Mouse (Mus musculus): ENCODE measurements around the gene Zdhhc6. TPM values are rescaled to one million over a fixed set of nuclear protein-coding genes. Genes with fewer than 3 reads are reported as not detected.

Gene Zdhhc6
- total RNA-seq, 2 experiments from 2014 or later: 19.1 to 19.3 TPM

DNA sequence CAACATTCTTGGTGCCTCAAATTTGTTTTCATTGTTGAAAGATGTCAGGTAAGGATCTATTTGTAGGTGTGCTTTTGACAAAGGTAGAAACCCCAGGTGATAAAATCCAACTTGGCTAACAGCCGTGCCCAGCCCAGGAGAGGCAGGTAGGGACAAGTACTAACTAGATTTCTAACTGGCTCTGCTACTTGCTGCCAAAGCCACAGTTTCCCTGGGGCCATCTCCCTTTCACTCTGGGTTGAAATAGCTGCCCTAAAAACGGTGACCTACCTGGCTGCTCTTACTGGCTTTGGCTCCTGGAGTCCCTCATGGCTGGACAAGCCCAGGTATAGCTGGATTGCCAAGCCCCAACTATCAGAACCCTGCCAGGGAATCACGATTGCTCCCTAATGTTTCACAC is 49.0 kb downstream of the Zdhhc6 start:
- intact Hi-C loops (cut with DNase I): no loop called here
- no peak for DNase-seq (ENCODE audit: low spot score)

DNA sequence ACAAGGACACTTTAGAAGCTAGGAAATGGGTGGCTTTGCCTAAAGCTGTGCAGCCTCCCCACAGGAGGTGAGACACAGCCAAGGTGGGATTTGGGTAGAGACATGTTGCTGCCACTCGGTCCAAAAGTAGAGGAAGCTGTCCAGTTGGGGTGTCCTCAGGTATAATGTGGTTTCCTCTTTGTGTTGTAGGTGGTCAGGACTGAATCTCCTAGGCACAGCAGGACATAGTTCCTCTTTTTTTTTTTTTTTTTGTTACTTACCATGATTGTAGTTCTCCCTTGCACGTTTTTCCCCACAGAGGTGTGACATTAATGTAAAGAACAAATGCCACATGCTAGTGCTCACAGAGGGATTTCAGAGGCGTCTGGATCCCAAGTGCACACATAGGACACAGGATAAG is 50.6 kb downstream of the Zdhhc6 start:
- no peak for DNase-seq (ENCODE audit: low spot score)
- intact Hi-C loops (cut with DNase I): no loop called here

DNA sequence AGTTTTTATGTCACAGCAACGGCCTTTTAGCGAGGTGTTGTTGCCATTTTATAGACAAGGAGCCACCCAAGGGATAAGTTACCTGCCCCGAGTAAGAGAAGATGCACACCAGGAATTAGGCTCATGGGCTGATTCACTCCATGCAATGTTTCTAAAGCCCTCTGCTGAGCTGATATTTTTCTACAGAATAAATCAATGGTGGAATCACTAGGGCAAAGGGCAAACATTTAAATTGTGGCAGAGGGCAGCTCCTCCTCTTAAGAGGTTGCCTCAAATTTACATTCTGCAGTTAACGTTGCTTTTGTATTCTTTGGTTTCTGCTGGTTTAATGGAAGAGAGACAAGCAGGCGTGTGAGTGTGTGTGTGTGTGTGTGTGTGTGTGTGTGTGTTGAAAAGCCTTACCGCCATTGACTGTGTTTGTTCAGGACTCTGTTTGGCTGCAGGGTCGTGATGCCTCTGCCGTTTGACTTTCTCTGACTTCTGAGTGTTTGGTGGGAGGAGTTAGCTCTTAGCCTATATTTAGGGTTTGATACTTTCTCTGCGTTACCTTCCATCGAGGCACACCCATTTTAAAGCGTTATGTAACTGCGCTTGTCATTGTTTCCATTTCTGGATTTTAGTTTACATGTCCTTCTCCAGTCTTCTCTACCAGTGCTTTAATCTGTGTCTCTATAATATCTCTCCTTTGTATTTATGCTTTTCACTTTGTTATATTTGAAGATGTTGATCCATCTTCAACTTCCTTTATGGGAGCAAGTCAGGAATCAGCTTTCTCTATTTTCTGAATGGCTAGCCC is 55.2 kb downstream of the Zdhhc6 start:
- DNase-seq (ENCODE audit: low spot score): no peak
- intact Hi-C loops (cut with DNase I): no loop called here

DNA sequence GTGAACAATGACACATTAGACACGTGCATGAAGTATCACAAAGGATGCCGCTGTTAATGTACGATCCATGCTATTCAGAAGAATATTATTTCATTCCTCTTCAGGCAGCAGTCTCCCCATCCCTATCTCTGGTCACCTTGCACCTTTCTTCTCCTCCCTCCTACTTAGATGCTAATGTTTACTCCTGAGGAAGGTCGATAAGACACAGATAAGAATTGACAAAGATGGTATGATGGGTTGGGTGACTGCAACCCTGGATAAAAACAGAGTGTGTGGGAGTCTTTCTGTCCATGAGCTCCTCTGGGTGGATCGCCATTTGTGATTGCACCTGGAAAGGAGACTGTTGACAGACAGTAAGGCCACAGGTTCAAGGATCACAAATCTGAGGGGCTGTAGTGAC is 57.3 kb downstream of the Zdhhc6 start:
- DNase-seq (ENCODE audit: low spot score): no peak
- intact Hi-C loops (cut with DNase I): no loop called here

DNA sequence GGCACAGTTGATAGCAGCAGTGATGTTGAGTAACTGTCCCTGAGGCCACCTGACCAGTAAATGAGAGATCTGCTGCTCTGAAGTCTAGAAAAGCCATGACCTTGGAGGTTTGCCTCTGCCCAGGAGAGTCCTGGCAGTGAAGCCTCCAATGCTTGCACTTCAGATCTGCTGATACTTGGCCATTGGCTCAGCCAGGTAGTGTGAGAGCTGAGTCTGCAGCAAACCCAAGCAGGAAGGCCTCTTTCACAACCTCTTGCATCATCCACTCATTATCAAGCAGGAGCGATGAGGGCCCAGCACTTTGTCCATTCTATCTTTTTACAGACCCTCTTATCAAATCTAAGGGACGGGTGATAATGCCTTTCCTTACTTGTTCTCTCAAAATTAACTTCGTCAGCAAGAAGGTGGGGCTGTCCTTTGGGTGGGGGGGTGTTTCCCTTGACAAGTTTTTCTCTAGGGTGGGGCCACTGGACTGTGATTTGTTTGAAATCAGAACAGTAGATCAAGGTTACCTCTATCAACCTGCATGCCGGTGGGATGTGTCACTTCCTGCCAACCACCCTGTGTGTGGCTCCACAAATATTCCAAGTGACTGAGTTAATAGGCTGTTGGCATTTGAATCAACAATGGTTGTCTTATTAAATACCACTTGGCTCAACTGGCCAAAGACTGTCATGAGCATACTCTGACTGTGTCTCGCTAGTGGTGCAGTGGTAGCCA is 58.0 kb downstream of the Zdhhc6 start:
- intact Hi-C loops (cut with DNase I): no loop called here
- no peak for DNase-seq (ENCODE audit: low spot score)

DNA sequence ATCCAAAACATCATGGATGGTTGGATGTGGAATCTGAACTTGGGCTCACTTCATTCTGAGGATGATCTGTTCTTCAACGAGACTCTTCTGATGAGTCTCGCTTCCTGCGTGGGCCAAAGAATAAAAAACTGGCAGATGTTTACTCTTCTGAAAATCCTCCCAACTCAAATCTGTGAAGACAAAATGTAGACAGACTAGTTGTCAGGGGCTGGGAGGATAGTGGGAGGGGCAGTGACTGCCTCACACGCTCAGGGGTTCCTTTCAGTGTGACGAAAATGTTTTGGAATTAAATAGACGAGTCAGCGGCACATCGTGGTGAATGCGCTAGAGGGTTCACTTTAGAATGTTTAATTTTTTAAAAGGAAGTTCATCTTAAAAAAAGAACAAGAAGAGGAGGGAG is 59.7 kb downstream of the Zdhhc6 start:
- no peak for DNase-seq (ENCODE audit: low spot score)
- intact Hi-C loops (cut with DNase I): no loop called here

DNA sequence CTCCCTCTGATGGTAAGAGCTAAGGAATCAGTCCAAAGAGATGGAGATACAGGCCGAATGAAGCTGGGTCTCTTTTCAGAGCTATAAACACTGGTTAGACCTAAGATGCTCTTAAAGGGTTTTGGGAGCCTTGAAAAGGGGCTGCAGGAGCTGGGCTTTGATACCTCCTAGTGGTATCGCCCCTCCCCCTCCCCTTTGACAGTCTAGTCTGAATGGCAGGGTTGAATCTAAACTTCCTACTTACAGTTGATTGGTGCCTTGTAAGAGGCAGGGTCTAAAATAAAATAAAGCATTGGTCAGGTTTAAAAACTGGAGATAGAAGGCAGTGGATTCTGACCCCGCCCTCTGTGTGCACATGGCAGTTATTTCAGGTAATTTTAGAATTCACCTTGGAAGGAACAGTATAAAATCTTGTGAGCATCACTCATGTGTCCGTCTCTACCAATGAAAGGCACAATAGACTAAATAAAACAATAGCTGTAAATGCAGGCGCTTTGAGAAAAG is 61.3 kb downstream of the Zdhhc6 start:
- intact Hi-C loops (cut with DNase I): no loop called here
- DNase-seq (ENCODE audit: low spot score): no peak

DNA sequence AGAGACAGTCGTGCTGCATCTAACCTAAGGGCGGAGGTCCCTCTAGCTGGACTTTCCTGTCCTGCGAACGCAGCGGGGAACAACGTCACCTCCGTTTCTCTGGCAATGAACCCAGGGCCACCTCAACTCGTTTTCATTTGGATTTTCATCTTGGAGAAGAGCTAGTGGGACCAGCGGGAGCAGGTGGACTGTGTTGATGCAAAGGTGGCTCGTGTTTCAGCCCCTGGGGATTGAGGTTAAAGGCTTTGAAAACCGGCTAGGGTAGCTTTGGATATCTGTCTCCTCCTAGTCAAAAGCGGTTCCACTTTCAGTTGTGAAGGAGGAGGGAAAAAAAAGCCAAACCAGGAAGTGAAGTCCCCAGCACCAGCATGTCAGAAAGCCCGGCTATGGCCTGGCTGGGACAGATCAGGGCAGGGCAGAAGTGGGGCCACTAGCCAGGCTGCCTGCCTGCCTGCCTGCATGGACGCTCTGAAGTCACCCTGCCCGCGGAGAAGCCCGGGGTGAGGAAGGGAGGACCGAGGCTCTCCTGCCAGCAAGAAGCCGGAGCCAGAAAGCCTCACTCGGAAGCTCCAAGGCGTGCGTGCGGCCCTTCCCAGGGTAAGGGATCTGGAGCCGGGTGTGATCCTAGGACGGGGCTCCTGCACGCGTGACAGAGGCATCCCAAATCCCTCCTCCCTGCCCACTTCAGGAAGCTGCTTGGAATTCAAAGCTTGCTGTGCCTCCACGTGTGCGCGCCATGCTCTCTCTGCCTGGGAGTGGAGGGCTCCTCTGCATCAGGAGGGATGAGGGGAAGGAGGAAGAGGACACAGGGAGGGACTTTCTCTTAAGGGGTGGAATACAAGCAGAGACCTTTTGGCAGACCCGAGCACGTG is 62.0 kb downstream of the Zdhhc6 start:
- intact Hi-C loops (cut with DNase I): no loop called here
- peak; percentile 60 for DNase-seq (ENCODE audit: low spot score)

DNA sequence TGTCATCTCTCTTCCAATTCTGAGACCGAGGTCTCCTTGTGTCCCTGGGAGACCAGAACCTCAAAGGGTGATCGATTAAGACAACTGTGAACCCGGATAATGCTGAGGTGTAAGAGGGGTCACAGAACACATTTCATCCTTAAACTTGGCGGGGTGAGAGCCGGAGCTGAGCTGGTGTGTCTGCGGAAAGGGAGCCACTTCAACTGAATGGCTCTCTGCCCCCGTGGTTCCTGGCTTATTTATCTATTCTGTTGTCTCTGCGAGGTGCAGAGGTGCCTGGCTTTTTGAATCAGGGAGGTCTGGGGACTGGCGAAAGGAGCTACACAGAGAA is 62.6 kb downstream of the Zdhhc6 start:
- intact Hi-C loops (cut with DNase I): no loop called here
- DNase-seq (ENCODE audit: low spot score): no peak

DNA sequence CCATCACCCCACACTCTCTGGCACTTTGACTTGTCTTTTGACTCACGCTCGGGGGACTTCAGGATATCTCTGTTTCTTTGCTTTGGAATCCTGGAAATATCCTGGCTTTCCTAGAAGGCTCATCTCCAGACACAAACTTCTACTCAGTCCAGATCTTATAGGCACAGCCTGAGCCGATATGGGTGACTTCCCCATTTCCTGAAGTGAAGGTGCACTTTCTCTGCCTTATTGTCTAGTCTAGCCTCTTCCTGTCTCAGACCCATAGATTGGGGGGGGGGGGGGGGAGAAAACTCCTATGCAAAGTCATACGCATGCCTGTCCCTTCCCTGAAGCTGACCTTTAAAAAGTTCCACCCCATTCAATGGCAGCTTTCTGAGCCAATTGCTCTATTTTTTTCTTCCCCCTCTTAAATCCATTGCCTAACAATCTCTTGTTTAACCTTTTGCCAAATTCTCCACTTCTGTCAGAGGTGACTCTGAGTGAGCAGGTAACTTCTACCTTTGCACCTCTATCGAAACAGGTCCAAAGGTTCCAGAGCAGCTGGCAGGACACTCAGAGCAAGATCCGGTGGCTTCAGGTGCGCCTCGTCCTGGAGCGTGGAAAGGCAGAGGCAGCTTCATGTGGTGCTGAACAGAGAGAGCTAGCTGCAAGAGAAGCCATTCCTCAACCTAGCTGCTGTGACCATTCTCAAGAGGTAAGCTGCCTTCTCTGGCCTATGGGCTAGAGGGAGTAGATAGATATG is 64.3 kb downstream of the Zdhhc6 start, which contains the start of gene Acsl5:
Gene Acsl5, plus strand, starts transcription at position 556 of the 742 bp plus-strand sequence.
- intact Hi-C loops (cut with DNase I): no loop called here
- DNase-seq (ENCODE audit: low spot score): no peak

DNA sequence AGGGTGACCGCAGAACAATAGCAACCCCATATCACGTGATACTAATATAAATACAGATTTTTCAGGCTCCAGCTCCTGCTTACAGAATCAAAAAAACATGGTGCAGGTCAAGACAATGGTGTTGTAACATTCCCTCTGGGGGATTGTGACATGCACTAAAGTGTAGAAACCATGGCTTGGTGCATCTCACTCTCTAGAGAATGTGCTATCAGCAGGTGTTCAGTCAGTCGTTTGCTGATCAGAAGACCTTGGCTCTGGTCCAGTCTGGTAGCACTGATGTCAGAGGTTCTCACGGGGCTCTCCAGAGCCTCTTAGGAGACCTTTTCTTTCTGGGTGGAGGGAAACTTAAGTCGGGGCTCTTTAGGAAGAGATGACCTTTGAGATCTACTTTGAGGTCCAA is 65.4 kb downstream of the Zdhhc6 start:
- intact Hi-C loops (cut with DNase I): no loop called here
- DNase-seq (ENCODE audit: low spot score): no peak

DNA sequence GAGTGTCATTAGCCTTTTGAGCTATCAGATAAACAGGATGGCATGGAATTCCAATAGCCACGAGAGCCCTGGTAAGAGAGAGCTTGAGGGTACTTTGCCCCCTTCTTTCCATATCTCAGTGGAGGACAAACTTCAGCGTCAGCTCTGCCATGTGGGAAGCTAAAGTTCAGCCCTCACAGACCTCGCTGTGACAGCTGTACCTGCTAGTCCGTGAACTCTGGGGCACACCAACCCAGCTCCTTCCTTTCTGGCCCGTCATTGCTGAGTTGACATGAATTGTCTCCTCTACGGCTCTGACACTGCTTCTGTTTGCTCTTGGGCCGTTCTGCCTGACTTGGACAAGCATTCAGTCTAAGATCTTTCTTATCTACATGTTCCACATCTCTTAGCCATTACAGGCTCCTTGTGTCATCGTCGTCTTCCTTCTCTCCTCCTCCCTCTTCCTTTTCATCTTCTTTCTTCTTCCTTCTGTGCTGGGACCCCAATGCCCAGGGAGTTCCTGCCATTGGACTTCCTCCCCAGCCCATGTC is 67.8 kb downstream of the Zdhhc6 start:
- DNase-seq (ENCODE audit: low spot score): no peak
- intact Hi-C loops (cut with DNase I): loop anchor here (2.0 kb wide), 1 partner anchor 29 kb away; no protein-coding TSS in a partner anchor

DNA sequence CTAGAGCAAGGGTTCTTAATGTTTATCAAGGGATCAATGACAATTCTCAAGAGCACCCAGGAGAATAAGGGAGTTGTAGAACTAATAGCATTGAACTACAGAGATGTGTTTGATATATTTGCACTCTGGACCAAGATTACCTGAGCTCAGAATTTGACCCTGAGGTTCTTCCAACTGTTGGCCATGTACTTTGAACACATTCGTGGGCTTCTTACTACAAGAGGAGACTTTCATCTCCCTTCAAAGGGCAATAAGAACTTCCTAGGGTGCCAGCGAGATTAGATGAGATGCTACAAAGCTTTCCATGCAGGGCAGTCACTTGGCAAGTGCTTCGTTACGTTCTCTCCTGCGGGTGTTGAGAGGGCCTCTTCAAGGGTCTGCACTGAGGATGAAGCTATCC is 68.3 kb downstream of the Zdhhc6 start:
- intact Hi-C loops (cut with DNase I): no loop called here
- DNase-seq (ENCODE audit: low spot score): no peak

DNA sequence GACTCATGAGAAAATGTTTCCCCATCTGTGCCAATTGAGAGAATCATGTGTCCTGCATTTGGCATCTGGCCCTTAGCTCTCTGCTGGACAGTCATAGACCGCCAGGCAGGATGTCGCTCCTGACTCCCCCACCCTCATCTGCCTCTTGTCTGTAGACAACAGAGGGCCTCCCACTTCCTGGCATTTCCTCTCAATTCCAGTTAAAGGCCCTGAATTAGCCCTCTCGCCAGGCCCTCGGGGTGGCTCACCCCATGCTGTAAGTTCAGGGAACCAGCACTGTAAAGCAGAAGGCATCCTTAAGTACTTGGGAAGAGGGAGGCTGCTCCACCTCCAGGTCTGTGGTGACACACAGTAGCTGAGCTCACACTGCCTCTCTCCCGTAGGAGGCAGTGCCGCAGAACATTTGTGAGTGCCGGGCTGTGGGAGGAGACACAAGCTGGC is 71.0 kb downstream of the Zdhhc6 start:
- intact Hi-C loops (cut with DNase I): no loop called here

DNA sequence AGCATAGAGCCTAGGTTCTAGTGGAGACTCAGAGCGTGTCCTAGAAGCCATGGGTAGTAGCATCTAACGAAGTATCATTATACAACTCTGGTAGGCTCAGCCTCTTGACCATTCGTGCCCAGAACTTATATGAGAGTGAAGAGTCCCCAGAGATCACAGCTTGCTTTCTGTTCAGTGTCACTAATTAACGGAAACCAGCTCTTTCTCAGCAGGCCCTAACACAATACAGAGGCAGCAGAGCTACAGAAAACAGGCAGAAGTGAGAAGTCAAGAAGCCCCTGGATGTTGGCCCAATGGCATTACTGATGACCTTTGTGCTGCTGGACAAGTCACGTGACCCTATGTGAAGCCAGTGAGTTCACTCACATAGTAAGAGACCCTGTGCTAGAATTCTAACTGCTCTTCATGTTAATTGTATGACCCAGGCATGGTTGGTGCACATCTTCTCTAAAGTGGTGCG is 74.6 kb downstream of the Zdhhc6 start, which contains the start of gene Gucy2g:
Gene Gucy2g, minus strand, starts transcription at position 51 of the 460 bp plus-strand sequence.
- intact Hi-C loops (cut with DNase I): no loop called here
- no peak for DNase-seq (ENCODE audit: low spot score)

More for the DNA sequence above, 71.0 kb downstream of the Zdhhc6 start:
- DNase-seq (ENCODE audit: low spot score): peak; percentile 77

DNA sequence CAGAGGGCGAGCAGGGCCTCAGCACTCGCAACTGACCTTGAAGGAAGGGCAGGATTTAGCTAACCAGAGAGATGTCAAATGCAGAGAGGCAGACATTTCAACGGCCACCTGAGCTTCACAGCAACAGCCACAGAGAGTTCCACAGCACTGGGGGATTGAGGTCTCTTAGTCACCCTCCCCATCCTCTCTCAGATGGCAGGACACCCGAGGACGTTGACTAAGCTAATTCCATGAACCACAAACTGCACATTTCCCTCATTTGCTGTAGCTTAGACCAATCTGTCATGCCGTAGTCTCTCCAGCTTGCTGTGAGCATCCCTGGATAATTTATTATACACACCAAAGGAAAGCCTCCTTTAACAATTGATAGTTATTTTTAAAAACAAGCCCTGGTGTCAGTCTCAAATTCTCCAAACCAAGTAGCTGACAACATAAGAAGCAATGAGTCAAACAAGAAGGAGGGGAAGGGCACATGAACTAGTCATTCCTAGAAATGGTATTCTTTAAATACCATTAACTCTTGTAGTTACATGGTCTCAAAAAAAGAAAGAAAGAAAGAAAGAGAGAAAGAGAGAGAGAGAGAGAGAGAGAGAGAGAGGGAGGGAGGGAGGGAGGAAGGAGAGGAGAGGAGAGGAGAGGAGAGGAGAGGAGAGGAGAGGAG is 75.9 kb downstream of the Zdhhc6 start:
- intact Hi-C loops (cut with DNase I): no loop called here
- DNase-seq (ENCODE audit: low spot score): no peak

DNA sequence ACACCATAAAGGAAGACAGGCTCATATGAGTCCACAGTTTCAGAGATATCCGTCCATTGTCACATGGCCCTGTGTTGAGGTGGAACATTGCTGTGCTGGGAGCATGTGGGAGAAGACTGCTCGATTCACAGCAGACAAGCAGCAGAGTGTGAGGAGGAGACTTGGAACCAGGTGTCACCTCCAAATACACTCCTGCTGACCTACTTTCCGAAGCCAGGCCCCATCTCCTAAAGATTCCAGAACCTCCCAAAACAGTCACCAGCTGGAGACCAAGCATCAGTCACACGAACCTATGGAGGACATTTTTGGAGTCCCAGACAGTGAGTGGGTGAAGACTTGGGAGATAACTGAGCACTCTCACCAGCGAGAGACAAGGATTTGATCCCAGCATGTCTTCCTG is 79.3 kb downstream of the Zdhhc6 start:
- intact Hi-C loops (cut with DNase I): no loop called here
- no peak for DNase-seq (ENCODE audit: low spot score)

DNA sequence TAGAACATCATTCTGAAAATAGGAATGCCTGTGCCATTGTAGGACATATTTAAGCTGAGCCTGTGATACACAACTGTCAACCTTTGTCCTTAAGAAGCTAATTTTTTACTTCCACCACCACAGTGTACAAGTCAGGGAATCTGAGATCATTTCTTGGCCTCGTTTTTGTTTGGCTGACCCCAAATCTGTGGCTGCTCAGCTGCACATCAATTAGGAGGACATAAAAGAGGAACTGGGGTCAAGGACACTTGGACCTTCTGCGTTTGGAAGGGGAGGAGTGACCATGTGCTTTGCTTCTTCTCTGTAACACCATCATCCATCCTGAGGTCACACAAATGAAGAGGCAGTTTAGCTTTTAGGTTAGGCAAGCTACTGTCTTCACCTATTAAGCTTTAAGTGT is 79.8 kb downstream of the Zdhhc6 start:
- DNase-seq (ENCODE audit: low spot score): no peak
- intact Hi-C loops (cut with DNase I): no loop called here

DNA sequence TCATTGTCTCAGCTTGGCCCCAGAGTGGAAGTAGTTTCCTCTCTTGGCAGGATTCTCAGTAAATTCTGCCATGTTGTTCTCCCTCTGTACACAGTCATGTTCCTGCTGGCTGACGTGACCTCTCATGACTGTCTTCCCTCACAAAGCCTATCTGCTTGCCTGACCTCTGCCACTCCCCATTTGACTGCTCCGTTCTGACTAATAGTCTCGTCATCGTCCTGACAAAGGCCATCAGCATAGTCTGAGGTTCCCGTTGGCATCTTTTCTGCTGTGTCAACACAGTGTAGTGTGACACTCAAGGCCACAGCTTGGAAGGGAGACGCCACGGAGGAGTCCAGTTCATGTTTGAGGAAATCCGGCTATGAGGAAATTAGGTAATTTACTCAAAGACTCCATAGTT is 83.7 kb downstream of the Zdhhc6 start:
- DNase-seq (ENCODE audit: low spot score): peak; percentile 50

More for the DNA sequence above, 83.7 kb downstream of the Zdhhc6 start:
- intact Hi-C loops (cut with DNase I): no loop called here

All from heart, postnatal 25 days (tissue).